Mouse (Mus musculus) gastrocnemius, adult 18-20 months (tissue): Measurements from ENCODE around the gene Pax7. TPM values are rescaled to one million over a fixed set of nuclear protein-coding genes. Genes with fewer than 3 reads are reported as not detected.

Experiments used
- DNase-seq: peaks from one replicate; pipeline ENCODE4 v3.0.0; 2021; ENCODE audit warnings: low spot score
- total RNA-seq, 2 experiments: library from RNA; stranded (reverse); gene quantifications; 2 replicates each; pipeline ENCODE4 v1.2.3; 2021

Gene Pax7
- total RNA-seq, 2 experiments from 2014 or later = 1.1 to 1.5 TPM

DNA sequence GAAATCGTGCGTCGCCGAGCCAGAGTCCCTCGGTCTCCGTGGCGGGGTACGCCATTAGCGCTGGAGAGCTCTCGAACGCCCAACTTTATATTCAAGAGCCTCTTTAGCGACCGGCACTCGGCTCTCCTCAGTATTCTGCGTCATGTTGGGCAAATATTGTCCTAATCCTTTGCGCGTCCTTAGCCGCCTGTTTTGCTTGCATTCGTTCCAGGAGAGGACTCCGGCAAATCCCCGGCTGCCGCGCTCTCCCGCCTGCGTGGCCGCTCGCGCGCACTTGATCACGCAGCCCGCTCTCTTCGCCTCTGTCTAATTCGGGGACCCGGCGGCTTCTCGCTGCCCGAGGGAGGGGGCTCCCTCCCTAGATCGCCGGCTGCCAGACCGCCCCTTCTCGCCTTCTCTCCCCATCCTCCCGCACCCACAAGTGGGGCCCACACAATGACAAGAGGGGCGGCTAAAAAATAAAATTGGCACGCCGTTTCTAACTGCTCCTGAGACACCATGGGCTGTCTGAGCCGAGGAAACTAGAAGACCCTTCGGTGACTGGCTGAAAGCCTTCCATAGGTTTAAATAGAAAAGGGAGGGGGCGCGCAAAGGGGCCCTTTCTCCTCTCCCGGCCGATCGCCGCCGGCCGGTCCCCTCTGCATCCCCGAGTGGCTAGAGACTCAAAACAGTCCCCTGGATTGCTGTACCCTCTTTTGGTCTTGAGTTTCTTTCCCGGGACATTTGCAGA, 1.7 kb downstream of the Pax7 start:
- no peak for DNase-seq

DNA sequence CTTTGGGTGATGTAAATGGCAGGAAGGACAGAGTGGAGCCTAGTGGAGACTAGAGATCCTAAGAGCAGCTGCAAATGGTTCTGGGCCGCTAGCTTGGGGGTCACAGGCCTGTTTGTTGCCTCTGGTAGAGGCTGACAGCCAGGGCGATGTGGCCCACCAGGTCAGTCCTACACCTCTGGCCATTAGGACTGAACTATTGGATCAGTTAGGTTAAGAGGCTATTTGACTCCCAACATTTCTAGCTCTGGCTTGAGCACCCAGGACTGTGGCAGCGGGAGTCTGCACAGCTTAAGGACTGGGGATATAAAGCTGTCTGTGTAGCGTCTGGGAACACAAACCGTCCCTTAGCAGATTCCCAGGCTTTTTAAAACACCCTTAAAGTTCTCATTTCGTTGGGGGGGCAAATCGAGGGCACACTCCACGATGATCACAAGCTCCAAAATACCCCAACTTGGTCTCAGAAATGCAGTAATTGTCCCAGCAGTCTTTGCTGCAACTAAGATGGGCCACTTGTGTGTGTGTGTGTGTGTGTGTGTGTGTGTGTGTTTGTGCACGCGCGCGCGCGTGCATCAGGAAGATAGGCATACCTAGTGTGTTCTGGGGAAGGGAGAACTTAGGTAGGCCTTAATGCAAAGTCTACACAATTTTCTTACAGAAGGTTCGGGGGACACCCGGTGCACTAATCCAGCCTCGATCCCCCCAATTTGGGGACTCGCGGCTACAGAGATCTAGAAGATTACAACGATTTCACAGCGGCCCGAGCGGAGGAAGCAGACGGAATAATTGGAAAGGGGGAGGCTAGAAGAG, 2.5 kb downstream of the Pax7 start:
- no peak for DNase-seq

DNA sequence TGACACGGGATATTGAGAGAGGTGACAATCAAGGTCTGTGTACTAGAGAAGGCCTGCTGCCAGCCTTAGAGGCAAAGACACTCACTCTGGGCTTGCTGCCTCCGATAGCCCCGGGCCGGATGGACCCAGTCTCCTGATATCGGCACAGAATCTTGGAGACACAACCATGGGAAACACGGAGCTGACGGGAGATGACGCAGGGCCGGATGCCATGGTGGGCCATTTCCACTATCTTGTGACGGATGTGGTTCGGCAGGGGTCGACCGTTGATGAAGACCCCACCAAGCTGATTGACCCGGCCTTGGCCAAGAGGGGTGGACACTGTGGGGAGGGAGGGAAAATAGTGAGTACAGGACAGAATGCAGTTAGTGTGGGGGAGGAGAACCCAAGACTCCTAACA, 3.3 kb downstream of the Pax7 start:
- DNase-seq = no peak

DNA sequence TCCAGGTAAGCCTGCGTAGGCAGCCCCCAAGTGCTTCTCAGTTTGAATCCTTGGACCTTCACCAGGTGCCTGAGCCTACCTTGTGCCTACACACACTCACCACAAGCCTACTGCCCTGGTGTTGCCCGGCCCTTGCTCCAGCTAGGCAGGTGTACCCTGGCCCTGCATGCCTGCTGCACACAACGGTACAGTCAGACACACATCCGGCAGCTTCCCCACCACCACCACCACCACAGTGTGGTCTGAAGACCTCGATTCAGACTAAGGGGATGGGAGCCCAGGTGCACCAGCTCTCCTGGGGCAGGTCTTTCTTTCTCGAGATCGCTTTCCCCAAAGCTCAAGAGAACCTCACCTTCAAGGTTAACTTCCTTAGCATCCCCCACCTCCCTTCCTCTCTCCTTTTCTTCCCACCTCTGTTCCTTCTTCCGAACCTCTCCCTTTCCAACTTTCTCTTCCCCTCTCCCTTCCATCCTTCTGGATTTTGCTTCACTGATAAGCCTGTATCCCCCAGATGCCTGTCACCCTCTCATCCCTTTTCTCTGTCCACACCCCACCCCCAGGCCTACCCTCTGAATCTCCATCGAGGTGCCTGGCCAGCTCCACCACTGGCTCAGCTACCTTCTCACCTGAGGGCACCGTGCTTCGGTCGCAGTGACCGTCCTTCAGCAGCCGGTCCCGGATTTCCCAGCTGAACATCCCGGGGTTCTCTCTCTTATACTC, 4.3 kb downstream of the Pax7 start:
- no peak for DNase-seq

DNA sequence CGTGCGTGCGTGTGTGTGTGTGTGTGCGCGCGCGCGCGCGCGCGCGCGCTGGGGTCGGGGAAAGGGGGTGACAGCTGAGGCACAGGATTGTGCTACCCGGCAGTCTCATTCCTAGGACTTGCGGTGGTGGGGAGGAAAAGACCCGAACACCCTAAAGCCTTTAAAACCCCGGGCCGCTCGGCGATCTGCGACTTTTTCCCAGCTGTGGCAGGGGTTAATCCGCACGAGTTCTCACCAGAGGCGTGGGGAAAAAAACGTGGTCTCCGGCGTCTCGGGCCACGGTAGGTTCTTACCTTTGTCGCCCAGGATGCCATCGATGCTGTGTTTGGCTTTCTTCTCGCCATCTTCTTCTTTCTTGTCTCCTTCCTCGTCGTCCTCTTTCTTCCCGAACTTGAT, 5.0 kb downstream of the Pax7 start:
- DNase-seq = no peak

DNA sequence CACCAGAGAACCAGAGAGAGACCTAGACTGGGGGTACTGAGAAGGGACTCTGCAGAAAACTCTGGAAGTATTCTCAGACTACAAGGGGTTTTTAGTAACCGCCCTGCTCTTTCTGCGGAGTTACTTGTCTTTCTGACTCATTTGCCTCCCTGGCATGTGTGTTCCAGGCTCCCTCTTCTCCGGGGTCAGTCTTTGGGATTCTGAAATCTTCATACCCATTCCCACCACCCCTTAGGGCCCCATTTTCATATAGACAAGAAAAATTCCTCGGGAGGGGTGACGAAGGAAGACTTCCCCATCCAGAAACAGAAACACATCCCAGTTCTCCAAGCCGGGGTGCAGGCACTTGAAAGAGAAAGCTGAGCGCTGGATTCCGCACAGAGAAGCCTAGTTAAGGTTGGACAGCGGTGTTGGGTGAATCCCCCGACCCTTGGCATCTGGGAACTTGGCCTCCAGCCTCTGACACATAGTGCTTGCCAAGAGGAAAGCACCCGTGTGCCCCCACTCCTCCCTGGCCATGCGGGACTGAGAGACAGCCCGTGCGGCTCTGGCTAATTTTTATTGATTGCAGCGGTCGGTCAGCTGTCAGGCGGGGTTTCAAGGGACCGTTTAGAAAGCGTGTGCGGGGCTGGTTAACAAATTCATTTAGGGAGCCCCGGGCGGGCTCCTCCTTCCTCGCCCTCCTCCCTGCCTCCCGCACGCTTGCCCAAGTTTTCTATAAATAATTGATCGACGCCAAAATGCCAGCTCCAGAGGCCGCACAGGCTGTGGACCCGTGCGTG, 5.6 kb downstream of the Pax7 start:
- no peak for DNase-seq

DNA sequence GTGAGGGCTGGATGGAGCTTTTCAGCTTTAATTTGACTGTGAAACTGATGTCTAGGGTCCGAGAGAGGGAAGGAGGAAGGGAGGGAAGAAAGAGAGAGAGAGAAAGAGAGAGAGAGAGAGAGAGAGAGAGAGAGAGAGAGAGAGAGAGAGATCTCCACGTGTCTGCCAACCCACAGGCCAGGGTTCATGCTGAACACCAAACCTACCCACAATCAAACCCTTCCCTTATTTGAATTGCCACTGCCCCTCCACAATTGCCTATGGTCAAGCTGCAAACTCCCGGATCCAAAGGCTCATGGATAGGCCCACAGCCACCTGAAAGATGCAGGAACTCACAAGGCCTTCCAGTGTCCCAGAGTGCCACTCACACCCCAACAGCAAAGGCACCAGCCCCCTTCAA, 7.1 kb downstream of the Pax7 start:
- no peak for DNase-seq

DNA sequence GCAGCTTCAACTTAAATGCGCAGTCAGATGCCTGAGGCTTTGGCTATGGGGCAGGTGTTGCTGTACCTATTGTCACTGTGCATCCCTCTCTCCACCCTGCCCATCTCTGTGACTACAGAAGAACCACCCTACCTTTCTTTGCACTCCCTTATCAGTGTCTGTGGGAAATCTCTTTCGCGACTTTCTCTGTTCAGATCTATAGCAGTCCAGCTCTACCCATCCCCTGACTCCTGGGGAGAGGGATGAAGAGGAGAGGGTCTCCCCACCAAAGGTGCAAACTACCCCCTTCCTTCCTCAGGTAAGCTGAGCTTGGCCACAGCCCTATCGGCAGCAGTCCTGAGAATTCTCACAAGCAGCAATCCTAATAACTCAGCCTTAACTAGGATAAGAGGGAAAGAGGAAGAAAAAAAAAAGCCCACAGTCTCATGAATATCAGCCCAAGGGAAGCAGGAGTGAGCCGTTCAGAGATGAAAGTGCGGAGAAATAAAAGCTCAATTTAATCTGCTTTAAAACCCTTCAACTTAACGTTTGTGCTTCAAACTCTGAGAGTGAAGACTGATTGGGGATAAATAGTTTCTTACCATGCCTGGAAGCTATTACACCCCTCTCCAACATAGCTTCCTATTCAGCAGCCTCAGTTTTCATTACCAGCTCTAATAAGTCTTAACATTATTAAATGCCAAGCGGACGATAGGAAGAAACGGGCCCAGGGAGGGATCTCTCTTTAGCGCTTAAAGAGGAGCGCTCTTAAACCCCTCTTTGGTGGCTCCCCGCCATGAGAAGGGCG, 7.8 kb downstream of the Pax7 start:
- no peak for DNase-seq

DNA sequence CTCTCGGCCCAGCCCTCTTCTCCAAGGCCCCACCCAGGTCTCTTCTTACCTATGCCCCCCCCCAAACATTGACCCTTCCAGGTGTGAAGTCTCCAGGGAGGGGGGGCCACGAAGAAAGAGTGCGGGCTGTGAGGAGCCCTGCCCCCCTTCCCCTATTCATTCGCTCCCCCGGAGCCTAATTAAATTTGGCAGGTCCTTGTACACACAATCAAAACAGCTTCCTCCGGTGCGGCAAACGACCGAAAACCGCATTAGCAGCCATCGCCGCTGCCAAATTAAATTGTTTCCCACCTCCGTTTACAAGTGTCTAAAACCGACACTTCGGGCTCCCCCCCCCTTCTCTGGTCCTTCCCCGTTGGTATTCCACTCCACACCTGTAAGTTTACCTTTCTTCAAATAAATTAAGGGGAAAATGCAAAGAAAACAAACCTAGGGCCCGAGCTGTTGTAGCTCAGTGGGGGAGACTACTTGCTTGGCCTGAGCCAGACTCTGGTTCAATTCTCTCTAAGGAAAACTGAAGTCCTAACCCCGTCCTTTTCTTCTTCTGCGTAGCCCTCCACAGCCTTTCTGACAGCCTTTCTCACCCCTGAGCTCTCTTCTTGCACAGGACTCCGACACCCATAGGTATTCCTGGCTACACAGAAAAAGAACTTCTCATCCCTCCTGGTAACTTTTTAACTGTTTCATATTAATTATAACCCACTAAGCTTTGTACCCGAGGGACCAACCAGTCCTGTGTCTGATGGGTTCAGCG, 8.6 kb downstream of the Pax7 start:
- DNase-seq = no peak

DNA sequence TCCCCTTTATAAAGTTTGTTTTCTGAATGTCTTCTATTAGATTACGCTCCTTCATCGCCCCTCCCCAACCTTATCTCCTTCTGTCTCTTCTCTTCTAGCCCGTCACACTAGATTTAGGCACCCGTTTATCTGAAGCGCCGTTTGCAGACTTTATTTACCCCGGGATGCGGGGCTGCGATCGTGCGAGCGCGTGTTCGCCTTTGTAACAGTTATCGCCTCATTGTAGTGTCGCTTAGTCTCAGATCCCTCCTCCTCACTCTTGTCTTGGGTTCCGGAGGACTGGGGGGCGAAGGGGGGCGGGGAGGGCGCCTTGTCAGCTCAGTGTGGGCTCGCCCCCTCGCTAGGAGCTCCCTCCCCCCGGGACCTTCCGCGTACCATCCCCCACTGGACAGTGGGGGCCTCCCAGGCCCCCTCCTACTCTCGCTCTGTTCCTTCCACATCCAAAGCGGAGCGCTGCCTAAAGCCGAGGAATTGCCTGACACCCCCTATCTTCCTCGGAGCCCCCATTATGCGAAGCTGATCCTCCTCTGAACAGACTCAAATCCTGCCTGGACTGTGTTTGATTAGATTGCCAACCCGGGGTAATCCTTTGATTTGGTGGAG, 9.4 kb downstream of the Pax7 start:
- DNase-seq = no peak

DNA sequence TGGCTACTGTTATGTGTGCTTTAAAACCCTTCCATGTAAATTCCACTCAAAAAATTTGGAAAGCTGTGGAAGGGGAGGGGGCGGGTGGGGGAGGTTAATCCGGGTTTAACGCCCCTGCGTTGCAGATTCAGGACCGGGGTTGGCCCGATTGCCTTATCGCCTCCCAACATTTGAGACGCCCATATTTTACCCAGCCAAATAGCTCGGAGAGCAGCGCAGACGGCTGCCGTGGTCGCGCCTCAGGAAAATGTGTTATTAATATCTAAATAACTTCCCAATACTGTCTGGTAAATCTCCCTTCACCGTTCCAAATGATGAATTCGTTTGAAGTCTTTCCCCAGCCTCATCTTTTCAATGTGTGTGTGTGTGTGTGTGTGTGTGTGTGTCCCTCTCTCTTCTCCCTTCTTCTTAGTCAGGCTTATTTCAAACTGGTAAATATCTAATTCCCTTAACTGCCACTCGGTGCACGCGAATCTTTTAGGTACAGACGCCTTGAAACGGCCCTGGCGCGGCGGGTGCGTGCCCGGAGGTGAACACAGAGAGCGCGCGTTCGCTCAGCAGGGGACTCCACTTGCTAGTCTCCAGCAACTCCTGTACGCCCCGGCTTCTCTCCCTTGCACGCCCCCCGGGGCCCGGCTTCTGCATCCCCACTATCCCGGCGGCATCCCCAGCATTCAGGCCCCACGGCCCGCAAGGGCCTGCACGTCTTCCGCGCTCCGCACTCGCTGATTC, 10.0 kb downstream of the Pax7 start:
- DNase-seq = no peak

DNA sequence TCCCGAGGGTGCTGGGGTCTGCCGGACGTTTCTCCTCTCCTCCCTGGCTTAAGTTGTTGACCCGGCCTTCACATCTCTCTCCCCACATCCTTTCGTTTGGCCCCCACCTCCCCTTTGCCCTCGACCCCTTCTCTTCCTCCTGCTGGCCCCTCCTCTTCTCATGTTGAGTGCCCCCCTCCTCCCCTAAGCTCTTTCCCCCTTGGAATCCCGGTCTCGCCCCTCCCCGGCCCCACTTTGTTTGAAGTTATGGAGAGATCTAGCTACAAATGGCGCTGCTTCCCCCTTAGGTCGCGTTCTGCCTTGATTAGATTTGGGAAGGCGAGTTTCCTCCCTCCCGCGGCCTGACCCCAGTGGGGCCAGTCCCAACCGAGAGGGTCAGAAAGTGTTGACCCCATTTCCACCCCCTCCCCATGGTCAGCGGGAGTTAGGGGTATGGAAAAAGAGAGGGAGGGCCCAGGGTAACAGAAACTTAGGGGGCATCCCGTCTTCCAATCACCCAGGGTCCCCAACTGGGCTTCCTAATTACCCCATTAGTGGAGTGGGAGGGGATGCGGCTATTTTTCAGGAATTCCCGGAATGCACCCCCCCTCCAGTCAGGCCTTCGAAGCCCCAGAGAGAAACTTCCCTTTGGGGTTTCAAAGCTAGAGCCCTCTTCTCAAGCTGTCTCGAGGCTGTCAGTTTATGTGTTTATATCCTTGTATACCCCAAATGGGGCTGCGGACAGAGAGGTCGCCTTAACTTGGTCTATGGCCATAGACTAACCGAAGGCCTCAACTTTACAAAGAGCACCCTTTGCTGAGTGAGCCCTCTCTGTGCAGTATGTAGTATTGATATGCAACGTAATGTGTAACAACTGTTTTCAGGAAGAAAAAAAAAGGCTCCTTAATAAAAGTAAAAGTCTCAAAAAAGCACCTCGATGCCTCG, 10.9 kb downstream of the Pax7 start:
- no peak for DNase-seq

DNA sequence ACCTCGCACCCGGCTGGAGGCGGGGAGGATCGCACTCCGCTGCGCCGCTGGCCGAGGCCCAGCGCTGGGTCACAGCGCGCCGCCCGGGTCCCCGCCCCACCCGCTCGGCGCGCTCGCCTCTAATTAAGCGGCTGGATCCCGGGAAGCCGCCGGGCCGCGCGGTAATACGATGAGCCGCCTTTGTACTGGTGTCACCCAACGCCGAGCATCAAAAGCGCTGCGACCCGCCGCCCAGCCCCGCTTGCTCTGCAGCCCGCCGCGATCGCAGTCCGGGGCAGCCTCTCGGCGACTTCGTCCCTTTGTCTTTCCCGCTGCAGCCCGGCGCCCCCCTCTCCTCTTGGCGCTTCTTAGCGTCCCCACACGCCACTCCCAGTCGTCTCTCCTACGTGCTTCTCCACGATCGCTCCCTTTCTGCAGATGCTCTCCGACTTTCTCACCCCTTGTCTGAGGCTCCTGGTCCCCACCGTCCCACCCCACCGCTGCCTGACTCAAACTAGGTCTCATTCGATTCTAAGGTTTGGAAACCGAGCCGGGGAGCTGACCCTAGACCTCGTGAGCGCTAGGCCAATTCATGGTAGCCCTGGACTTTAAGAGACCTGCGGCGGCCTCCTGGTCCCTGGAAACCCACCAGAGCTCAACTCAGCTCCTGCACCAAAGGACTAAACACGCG, 11.7 kb downstream of the Pax7 start:
- DNase-seq = no peak

DNA sequence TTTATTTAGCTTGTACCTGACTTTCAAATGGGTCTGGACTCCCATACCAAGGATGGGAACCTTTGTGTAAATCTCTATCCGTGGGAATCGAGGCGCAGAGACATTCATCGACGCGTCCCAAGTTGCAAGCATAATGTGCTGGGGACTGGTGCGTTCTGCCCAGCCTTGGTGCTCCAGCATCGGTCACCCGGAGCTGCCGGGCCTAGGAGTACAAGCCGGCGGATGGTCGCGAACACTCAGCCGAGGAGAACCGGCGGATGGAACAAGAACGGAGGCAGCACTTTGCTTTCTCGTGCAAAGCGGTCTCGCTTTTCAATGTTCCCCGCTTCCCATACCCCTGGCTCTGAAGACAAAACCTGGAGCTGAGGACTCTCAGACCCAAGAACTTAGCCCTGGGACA, 12.3 kb downstream of the Pax7 start:
- no peak for DNase-seq

DNA sequence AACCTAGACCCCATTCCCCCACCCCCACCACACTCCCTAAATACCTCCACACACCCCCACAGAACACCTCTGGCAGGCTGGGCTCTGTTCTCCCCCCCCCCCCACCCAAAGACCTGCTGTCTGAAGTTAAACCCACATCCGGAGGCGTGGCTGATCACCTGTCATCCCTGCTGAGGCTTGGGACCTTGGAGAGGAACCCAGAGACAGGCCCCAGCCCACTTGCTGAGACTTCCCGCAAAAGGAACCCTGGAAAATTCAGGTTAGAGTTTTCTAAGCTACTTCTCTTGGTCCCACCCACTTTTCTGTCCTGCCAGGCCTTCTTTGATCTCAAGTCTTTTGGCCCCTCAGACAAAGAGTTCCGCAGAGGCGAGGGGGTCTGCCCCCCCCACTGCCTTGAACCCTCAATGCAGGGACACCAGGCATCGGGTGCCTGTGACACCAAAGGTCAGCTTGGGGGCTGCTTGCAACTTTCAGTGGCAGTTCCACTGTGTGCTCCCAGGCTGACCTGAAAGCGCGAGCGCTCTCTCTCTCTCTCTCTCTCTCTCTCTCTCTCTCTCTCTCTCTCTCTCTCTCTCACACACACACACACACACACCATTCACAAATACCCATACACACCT, 13.8 kb downstream of the Pax7 start:
- DNase-seq = no peak

DNA sequence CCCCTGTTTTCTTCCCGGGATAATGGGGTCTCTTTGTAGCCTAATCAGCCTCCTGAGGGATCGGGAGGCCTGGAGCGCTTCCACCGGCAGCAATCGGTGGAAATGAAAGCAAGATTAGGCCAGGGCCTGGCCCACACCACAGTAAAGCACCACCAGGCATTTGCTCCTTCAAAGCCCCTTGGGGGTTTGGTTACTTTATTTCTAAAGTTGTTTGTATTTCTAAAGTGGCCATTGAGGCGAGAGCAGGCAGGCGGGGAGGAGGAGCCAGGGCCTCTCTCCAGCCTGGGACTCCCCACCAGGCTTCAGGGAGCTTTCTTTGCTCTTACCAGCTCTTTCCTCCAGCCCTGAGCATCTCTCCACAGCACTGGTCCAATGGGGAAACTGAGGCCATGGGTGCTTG, 15.2 kb downstream of the Pax7 start:
- DNase-seq = no peak
